Mouse (Mus musculus) intestine, postnatal 0 days (tissue): ENCODE measurements around the gene Neu1. TPM values are rescaled to one million over a fixed set of nuclear protein-coding genes. Genes with fewer than 3 reads are reported as not detected.
A peak's percentile ranks its signal among the peaks of the same experiment; 100 is the strongest.
"Not testable (repeated sequence)": the region's sequence is repeated elsewhere in the genome, so short reads cannot be mapped to it uniquely, and the experiment has no call there.

Experiments
- ATAC-seq: fragments of 200-750 bp; cut with Nextera tagmentation; 2 replicates; pipeline ENCODE4 v1.8.0; 2017; ENCODE audit warnings: mild to moderate bottlenecking, moderate TSS enrichment, moderate library complexity
- H3K27ac ChIP-seq: fragments of 300-500 bp; sonication (generic); 2 replicates; pipeline ENCODE4 v1.5.1; 2014; ENCODE audit warnings: mild to moderate bottlenecking, low read depth, low read length, moderate library complexity
- H3K27me3 ChIP-seq: fragments of 300-500 bp; sonication (generic); replicated peaks from 2 replicates; pipeline ENCODE4 v1.6.1; 2014; ENCODE audit warnings: low read length, mixed read lengths; ENCODE audit not compliant: control insufficient read depth, insufficient read depth
- H3K36me3 ChIP-seq: fragments of 300-500 bp; sonication (generic); 2 replicates; pipeline ENCODE4 v1.6.1; 2014; ENCODE audit warnings: mild to moderate bottlenecking, moderate library complexity; ENCODE audit not compliant: control insufficient read depth, insufficient read depth
- H3K4me1 ChIP-seq: fragments of 300-500 bp; sonication (generic); replicated peaks from 2 replicates; pipeline ENCODE4 v1.6.1; 2014; ENCODE audit warnings: antibody characterized with exemption, low read length, mixed read lengths; ENCODE audit not compliant: control insufficient read depth, insufficient read depth
- H3K4me2 ChIP-seq: fragments of 300-500 bp; sonication (generic); replicated peaks from 2 replicates; pipeline ENCODE4 v1.6.1; 2014; ENCODE audit warnings: low read depth, mild to moderate bottlenecking, moderate library complexity
- H3K4me3 ChIP-seq: fragments of 300-500 bp; sonication (generic); 2 replicates; pipeline ENCODE4 v1.5.1; 2014; ENCODE audit warnings: low read depth, low read length
- H3K9ac ChIP-seq: fragments of 300-500 bp; sonication (generic); 2 replicates; pipeline ENCODE4 v1.6.1; 2014; ENCODE audit warnings: mild to moderate bottlenecking, low read depth, low read length
- H3K9me3 ChIP-seq: fragments of 300-500 bp; sonication (generic); 2 replicates; pipeline ENCODE4 v1.6.1; 2016; ENCODE audit warnings: mixed run types; ENCODE audit not compliant: control insufficient read depth
- CTCF ChIP-seq: sonication (generic); IDR thresholded peaks from 2 replicates; pipeline ENCODE4 v1.5.1; 2016; ENCODE audit warnings: low read depth, mild to moderate bottlenecking, control low read depth, antibody characterized with exemption, moderate library complexity
- WGBS: fragments of 180-500 bp; shearing (Covaris S2); extraction: QIAGEN DNeasy Blood & Tissue Kit; methylation state at CpG from one replicate; pipeline ENCODE4 v1.1.7; 2014; 5-methylcytosine and 5-hydroxymethylcytosine counted together
- polyA plus RNA-seq: library from polyadenylated mRNA; unstranded; fragments of >200 nt; fragmentation: Nextera tagmentation; extraction: Ambion mirVana; gene quantifications from 2 replicates; pipeline ENCODE4 v1.2.1, GENCODE M21; 2015

Gene Neu1
- polyA plus RNA-seq, 1 experiment from 2014 or later = 522 TPM

GRCm38 (mm10) chr17:34954831-34955230, 23.8 kb downstream of the Neu1 start:
- WGBS = 96% methylated on average over 4 of the region's 4 CpGs

DNA sequence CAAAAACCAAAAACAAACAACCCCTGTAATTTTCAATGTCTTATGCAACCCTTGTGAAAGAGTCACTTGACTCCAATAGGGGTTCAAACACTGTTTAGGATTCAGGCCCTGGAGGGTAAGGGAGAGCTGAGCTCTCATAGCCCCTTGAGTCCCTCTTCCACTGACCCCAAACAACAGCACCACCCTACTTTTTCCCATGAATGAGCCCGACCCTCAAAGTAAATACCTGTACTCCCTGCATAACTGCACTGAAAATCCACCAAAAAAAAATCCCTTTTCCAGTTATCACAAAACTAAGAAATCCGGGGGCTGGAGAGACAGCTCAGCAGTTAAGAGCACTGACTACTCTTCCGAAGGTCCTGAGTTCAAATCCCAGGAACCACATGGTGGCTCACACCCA, 24.8 kb downstream of the Neu1 start:
- Histone ChIP-seq H3K4me1 (no peaks in the 10 kb centered on the region), H3K27me3 (no peaks in the 10 kb centered on the region), H3K27ac (no peak overlapping the region), H3K9ac (no peak overlapping the region), H3K9me3 (no peaks in the 10 kb centered on the region), H3K36me3 (no peaks in the 10 kb centered on the region), H3K4me2 (no peak overlapping the region), H3K4me3 (no peak overlapping the region)
- WGBS = 77% methylated on average over 3 of the region's 3 CpGs
- TF ChIP-seq CTCF = no peak
- ATAC-seq = no peak

More at GRCm38 (mm10) chr17:34954831-34955230, 23.8 kb downstream of the Neu1 start:
- no peaks in the 10 kb centered on the region for H3K27me3 ChIP-seq
- no peak overlapping the region for H3K9ac ChIP-seq
- ATAC-seq = no peak
- no peaks in the 10 kb centered on the region; the same call in 1 of the 2 replicates for H3K4me1 ChIP-seq
- TF ChIP-seq CTCF = no peak
- 0 out of 2 replicates have a peak, but pooled peaks cover under 1% of the 10 kb centered on the region for H3K36me3 ChIP-seq
- H3K9me3 ChIP-seq = no peaks in the 10 kb centered on the region
- no peak overlapping the region for H3K4me3 ChIP-seq
- no peak overlapping the region for H3K27ac ChIP-seq
- H3K4me2 ChIP-seq = no peak overlapping the region

DNA sequence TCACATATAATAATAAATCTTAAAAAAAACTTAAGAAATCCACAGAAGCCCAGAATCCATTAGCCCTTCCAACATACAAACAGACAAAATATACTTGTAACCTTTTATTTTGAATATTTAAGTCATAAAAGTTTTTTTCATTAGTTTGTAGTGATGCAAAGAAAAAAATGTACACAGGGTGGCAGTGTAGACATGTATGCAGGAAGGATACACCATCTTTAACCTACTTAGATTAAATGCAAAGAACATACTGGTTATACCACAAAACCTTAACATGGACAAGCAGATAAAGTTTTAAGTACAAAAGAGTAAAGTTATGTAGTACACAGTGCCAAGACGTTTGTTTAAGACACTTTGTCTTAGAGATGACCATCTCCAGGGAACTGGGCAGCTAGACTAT, 25.3 kb downstream of the Neu1 start:
- WGBS = 49% methylated on average over 1 of the region's 1 CpGs
- TF ChIP-seq CTCF = peak; percentile 77
- Histone ChIP-seq H3K9me3 (no peaks in the 10 kb centered on the region), H3K4me3 (no peak overlapping the region), H3K9ac (no peak overlapping the region), H3K4me1 (0 out of 2 replicates have a peak, but pooled peaks cover 2% of the 10 kb centered on the region), H3K27me3 (no peaks in the 10 kb centered on the region), H3K27ac (no peak overlapping the region), H3K4me2 (no peak overlapping the region), H3K36me3 (no peaks in the 10 kb centered on the region)
- no peak for ATAC-seq

- H3K36me3 ChIP-seq, H3K27me3 ChIP-seq, ATAC-seq, H3K4me3 ChIP-seq, H3K27ac ChIP-seq, H3K9ac ChIP-seq, H3K4me1 ChIP-seq, H3K9me3 ChIP-seq: not testable (repeated sequence)
- WGBS = 11% methylated on average over 35 of the region's 40 CpGs
- H3K4me2 ChIP-seq = peak overlapping the region; percentile 24; the same call in 1 of the 2 replicates
Measured at GRCm38 (mm10) chr17:34957291-34957690, 26.2 kb downstream of the Neu1 start.

- H3K36me3 ChIP-seq, H3K4me1 ChIP-seq, H3K9me3 ChIP-seq, H3K27ac ChIP-seq, H3K9ac ChIP-seq, ATAC-seq, H3K27me3 ChIP-seq, H3K4me3 ChIP-seq, H3K4me2 ChIP-seq: not testable (repeated sequence)
- 24% methylated on average over 26 of the region's 40 CpGs for WGBS
Measured at GRCm38 (mm10) chr17:34957966-34958365, 26.9 kb downstream of the Neu1 start.

- not testable (repeated sequence) for H3K9ac ChIP-seq, H3K27ac ChIP-seq, H3K4me1 ChIP-seq, H3K27me3 ChIP-seq, H3K9me3 ChIP-seq, H3K36me3 ChIP-seq
- 0% methylated on average over 21 of the region's 47 CpGs for whole genome bisulfite sequencing
- peak; percentile 28 for ATAC-seq
- Histone ChIP-seq H3K4me2 (peak overlapping the region; percentile 75), H3K4me3 (peak overlapping the region; percentile 42)
Measured at GRCm38 (mm10) chr17:34958734-34959129, 27.7 kb downstream of the Neu1 start.

DNA sequence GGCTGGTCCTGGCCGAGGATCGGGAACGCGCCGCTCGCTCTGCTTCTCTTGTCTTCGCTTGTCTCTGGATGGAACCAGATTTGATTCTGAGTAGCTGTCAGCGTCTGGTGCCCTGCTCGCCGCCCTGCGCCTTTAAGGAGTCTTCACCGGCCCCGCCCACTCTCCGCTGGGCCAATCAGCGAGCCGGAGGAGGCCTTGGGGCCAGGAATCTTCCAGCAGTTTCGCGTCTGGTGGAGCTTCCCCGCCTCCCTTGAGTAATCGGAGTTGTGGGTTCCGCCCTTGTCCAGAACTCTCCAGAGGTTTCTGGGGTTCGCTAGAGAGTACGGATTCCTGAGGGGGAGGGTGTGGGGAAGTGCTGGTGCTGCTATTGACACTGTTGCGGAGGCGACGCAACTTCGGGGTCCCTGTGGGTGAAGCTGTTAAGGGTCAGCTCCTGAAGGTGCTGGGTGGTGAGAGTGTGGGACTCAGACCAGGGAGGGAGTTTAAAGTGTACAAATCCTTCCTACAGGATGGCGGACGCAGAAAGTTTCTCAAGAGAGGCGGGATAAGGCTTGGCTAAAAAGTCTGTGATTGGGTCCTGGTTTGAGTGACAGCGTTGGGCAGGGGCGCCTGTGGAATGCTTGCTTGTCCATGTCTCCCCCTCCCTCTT, 28.2 kb downstream of the Neu1 start, which contains the start of gene Hspa1b:
Gene Hspa1b (minus strand): TSS at position 109 of the 649 bp plus-strand sequence.
- not testable (repeated sequence) for H3K36me3 ChIP-seq, H3K27me3 ChIP-seq, H3K4me1 ChIP-seq, H3K9me3 ChIP-seq
- peak within 1 kb of the TSS; percentile 75 for H3K4me2 ChIP-seq
- WGBS = under 1% methylated on average over 26 of the region's 32 CpGs
- ATAC-seq = peak; percentile 93
- H3K9ac ChIP-seq = peak within 1 kb of the TSS; percentile 55
- peak within 1 kb of the TSS; percentile 89 for H3K27ac ChIP-seq
- H3K4me3 ChIP-seq = peak within 1 kb of the TSS; percentile 42
